Mouse (Mus musculus): ENCODE data around the gene Prkcg. TPM values are rescaled to one million over a fixed set of nuclear protein-coding genes. Genes with fewer than 3 reads are reported as not detected.
"Not testable (repeated sequence)": the region's sequence is repeated elsewhere in the genome, so short reads cannot be mapped to it uniquely, and the experiment has no call there.

The Prkcg gene
- total RNA-seq, 2 experiments from 2014 or later, result 0.99 to 1.2 TPM

DNA sequence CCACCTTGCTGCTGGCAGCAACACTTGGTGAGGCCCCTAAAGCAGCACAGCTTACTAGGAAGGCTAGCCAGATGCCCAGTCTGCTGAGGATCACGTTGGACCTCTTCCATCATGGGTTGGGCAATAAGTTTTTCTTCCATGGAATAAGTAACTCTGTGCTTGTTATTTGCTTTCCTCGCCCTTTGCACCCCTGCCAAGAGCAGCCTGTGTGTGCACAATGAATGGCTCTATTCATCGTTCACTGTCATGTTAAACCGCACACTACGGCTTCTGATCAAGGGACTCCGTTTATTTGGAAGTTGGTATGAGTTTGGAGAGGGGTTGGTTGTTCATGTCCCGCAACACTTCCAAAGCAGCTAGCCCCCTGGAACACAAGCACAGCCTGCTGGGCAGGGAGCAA lies 1.8 kb upstream of the Prkcg start:
- intact Hi-C loops (cut with DNase I), result no loop called here
- no peak for DNase-seq

GRCm38 (mm10) chr7:3290257-3291033 lies 1.5 kb downstream of the Prkcg start:
- intact Hi-C loops (cut with DNase I), result no loop called here
- peak; percentile 94 to 99 for DNase-seq

- no peak for DNase-seq
- intact Hi-C loops (cut with DNase I), result no loop called here
These were observed 2.2 kb downstream of the Prkcg start for GRCm38 (mm10) chr7:3291197-3291596.

DNA sequence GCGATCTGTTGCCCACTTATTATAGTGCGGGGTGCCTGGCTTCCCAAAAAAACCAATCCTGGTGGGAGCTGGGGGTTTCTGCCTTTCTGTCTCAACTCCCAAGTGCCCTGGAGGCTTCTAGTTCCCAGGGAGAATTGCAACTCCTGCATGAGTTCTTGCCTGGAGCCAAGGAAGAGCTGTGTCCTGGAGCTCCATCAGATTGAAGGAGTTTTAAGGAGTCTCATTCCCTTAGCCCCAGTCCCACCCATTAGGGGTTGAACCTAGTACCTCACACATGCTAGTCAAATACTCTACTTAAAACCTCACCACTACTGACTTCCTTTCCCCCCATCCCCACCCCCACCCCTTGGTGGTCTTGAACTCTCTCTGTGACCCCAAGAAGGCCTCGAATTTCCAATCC lies 2.8 kb downstream of the Prkcg start:
- no peak for DNase-seq
- intact Hi-C loops (cut with DNase I), result no loop called here

DNA sequence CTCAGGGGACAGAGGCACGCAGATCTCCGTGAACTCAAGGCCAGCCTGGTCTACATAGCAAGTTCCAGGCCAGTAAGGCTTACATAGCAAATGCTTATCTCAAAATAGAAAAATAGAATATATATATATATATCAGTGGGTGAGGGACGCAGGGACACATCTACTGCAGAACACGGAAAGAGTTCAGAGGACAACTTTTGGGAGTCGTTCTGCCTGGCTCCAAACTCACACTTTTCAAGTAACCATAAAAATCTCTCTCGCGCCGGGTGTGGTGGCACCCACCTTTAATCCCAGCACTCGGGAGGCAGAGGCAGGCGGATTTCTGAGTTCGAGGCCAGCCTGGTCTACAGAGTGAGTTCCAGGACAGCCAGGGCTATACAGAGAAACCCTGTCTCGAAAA lies 3.3 kb downstream of the Prkcg start:
- intact Hi-C loops (cut with DNase I), result not testable (repeated sequence)

GRCm38 (mm10) chr7:3292791-3293190 lies 3.8 kb downstream of the Prkcg start:
- DNase-seq, result peak; percentile 85 to 92
- intact Hi-C loops (cut with DNase I), result no loop called here

More for the DNA sequence above, 3.3 kb downstream of the Prkcg start:
- DNase-seq, result not testable (repeated sequence)

- no peak for DNase-seq
- intact Hi-C loops (cut with DNase I), result no loop called here
These were observed 5.8 kb downstream of the Prkcg start for GRCm38 (mm10) chr7:3294794-3295193.

- intact Hi-C loops (cut with DNase I), result no loop called here
- no peak for DNase-seq
These were observed 6.5 kb downstream of the Prkcg start for GRCm38 (mm10) chr7:3295321-3296110.

DNA sequence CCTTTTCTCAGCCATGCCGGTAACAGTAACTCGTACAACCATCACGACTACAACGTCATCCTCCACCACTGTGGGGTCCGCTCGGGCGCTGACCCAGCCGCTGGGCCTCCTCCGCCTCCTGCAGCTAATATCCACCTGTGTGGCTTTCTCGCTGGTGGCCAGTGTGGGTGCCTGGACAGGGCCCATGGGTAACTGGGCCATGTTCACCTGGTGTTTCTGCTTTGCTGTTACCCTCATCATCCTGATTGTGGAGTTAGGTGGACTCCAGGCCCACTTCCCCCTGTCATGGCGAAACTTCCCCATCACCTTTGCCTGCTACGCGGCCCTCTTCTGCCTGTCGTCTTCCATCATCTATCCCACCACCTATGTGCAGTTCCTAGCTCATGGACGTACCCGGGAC lies 7.7 kb downstream of the Prkcg start:
- intact Hi-C loops (cut with DNase I), result no loop called here
- DNase-seq, result no peak

DNA sequence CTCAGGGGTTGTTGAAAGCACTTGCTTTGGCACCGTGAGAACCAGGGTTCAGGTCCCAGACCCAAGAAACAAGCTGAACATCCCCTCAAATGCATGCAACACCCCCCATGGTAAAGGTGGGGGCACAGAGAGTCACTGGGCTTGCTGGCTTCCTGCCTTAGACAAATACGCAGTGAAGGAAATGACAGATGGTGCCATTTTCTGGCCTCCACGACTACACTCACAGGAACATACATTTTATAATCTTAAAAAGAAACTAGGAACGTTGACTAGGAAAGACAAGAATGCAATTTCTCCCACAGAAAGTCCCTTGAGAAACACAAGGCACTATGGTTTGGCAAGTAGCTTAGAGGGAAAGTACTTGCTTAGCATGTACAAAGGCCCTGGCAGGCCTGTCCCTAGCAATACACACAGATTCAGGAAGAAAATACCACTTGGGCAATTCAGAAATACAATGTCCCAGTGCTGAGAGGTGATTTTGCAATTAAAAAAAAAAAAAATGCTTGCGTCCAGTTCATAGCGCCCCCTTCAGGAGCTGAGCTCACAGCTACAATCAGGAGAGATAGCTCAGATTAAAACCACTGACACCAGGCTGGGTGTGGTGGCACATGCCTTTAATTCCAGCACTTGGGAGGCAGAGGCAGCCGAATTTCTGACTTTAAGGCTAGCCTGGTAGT lies 11.1 kb downstream of the Prkcg start:
- intact Hi-C loops (cut with DNase I), result no loop called here
- DNase-seq, result no peak

DNA sequence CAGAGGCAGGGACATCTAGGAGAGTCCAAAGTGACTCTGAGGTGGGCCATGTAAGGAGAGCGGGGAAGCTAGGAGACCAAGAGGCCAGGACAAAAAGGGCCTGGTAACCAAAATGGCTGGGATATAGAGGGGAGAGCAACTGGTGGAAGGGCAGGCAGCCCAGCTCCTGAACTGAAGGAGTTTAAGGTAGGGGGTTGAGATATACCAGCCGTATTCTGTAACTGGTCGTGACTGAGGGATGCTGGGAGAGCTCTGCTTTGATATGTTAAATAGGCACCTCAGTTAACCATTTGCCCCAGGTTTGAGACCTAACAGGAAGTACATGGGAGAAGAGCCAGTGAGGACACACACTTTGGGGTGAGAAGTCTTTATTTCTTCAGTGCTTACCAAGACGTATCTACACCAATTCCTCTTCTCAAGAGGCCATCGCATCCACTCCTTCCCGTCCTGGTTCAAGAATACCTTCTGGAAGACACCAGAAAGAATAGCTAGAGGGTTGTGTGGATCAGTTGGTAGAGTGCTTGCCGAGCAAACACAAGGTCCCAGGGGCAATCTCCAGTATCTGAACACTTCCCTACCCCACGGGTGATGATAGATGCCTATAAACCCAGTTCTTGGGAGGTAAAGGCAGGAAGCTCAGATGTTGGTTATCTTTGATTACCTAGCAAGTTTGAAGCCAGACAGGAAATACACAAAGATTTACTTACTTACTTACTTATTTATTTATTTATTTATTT lies 12.1 kb downstream of the Prkcg start:
- intact Hi-C loops (cut with DNase I), result no loop called here

GRCm38 (mm10) chr7:3301628-3302555 lies 12.9 kb downstream of the Prkcg start:
- intact Hi-C loops (cut with DNase I), result loop anchor here (2.0 kb wide), 1 partner anchor 79 kb away; no protein-coding TSS in a partner anchor
- DNase-seq, result no peak

More for the DNA sequence above, 12.1 kb downstream of the Prkcg start:
- no peak for DNase-seq

GRCm38 (mm10) chr7:3302556-3303275 lies 13.7 kb downstream of the Prkcg start:
- no peak for DNase-seq
- intact Hi-C loops (cut with DNase I), result loop anchor here (2.0 kb wide), 1 partner anchor 80 kb away; no protein-coding TSS in a partner anchor

DNA sequence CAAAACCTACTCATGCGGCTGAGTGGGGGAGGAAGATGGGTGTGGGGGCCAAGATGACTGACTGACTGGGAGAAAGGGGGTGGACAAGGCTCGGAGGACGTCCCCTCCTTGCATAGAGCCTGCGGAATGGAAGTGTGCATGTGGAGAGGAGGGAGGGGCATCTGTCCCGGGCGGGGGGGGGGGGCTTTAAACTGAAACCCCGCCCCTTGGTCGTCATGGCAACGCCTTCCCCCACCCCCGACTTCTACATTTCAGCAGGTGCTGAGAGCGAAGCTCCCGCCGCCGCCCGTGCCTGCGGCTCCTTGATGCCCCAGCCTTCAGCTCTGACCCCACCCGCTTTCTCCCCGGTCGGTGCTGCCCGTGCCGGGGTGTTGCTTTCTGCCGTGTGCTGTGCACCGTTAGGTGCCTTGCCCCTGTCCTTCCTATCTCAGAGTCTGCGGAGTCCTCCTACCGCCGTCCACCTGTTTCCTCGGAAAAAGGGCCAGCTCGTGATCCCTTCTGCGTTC lies 14.3 kb downstream of the Prkcg start:
- intact Hi-C loops (cut with DNase I), result loop anchor here (2.0 kb wide), 1 partner anchor 81 kb away; no protein-coding TSS in a partner anchor
- DNase-seq, result no peak

DNA sequence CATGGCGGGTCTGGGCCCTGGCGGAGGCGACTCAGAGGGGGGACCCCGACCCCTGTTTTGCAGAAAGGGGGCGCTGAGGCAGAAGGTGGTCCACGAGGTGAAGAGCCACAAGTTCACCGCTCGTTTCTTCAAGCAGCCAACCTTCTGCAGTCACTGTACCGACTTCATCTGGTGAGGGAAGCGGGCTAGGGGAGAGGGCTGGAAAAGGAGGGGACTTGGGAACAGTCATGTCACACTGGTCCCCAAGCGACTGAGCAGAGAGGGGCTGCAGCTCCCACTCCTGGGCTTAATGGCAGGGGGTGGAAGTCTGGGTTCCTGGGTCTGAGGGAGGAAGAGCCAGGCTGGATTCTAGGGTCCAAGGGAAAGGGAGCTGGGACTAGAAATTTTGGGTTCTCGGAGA lies 14.8 kb downstream of the Prkcg start:
- intact Hi-C loops (cut with DNase I), result loop anchor here (2.0 kb wide), 1 partner anchor 81 kb away; no protein-coding TSS in a partner anchor
- no peak for DNase-seq

GRCm38 (mm10) chr7:3304298-3304697 lies 15.3 kb downstream of the Prkcg start:
- intact Hi-C loops (cut with DNase I), result no loop called here
- no peak for DNase-seq

GRCm38 (mm10) chr7:3306400-3306799 lies 17.4 kb downstream of the Prkcg start:
- DNase-seq, result no peak
- intact Hi-C loops (cut with DNase I), result no loop called here

DNA sequence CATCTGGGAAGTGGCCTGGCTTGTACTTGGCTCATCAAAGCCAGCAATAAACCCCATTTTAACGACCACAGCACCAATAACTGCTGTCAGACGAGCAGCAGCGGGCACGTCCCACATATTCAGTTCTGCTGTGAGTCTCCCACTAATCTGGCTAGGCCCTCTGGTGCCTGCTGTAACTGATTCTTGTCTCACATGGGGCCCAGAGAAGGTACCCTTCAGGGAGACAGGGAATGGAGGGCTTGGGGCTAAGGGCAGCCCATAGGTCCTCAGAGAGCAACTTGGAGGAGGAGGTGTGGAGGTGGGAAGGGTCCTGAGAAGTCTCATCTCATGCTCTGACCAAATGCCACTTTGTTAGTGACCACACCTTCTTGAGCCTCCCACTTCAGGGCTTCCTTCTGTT lies 19.7 kb downstream of the Prkcg start:
- intact Hi-C loops (cut with DNase I), result no loop called here
- DNase-seq, result no peak

All from gastrocnemius, postnatal 36 days (tissue).